Mouse (Mus musculus): ENCODE results near the gene Hoxa11. TPM values are rescaled to one million over a fixed set of nuclear protein-coding genes. Genes with fewer than 3 reads are reported as not detected.

The Hoxa11 gene
- polyA plus RNA-seq (2015; fragmentation: Nextera tagmentation; extraction: Ambion mirVana): 17.8 and 21.0 TPM in 2 replicates

GRCm38 (mm10) chr6:52245757-52246142 lies at the start of gene Hoxa11:
TSS of gene Hoxa11 (minus strand) at chr6:52245810.

GRCm38 (mm10) chr6:52260654-52261575 lies 15.3 kb upstream of the Hoxa11 start, which contains the start of gene Hoxa13:
TSS of gene Hoxa13 (minus strand) at chr6:52260880.

GRCm38 (mm10) chr6:52240389-52241000 lies 5.1 kb downstream of the Hoxa11 start, which contains the start of gene Hoxa10:
TSS of gene Hoxa10 (minus strand) at chr6:52240854.

GRCm38 (mm10) chr6:52230516-52231165 lies 15.0 kb downstream of the Hoxa11 start, which contains the start of gene Hoxa9:
TSS of gene Hoxa9 (minus strand) at chr6:52231089.

GRCm38 (mm10) chr6:52221337-52221992 lies 24.1 kb downstream of the Hoxa11 start, which contains the start of gene Hoxa7:
TSS of gene Hoxa7 (minus strand) at chr6:52221854.

GRCm38 (mm10) chr6:52213119-52213986 lies 32.3 kb downstream of the Hoxa11 start, which contains the start of the genes Hoxa3 and Gm28308:
TSS of gene Hoxa3 (minus strand) at chr6:52213336.
TSS of gene Gm28308 (minus strand) at chr6:52213339.

GRCm38 (mm10) chr6:52208072-52208867 lies 37.3 kb downstream of the Hoxa11 start, which contains the start of gene Hoxa6:
TSS of gene Hoxa6 (minus strand) at chr6:52208722.

GRCm38 (mm10) chr6:52204050-52204752 lies 41.4 kb downstream of the Hoxa11 start, which contains the start of gene Hoxa5:
TSS of gene Hoxa5 (minus strand) at chr6:52204587.

MicroRNAs within 50 kb of the gene (microRNA counts, 519-probe panel; counts per million panel counts)
- microRNA mmu-miR-196b: 4,559 counts per million, percentile 85 among the panel's probes with 10 or more counts

Small RNA genes lying within 50 kb of the gene (microRNA-seq; reads per million reads assigned to microRNA genes)
- 15,251 reads per million, percentile 96 among the genes with 10 or more reads in this experiment for gene Mir196b

Other genes starting within 250 kb of the Hoxa11 start
- 18.7 and 25.6 TPM in 2 replicates for gene Skap2, start 233.3 kb downstream of the Hoxa11 start, polyA plus RNA-seq (2015; fragmentation: Nextera tagmentation; extraction: Ambion mirVana)
- 0.11 and 0.60 TPM in 2 replicates for gene Hoxa1, start 87.5 kb downstream of the Hoxa11 start, polyA plus RNA-seq (2015; fragmentation: Nextera tagmentation; extraction: Ambion mirVana)
- gene Hoxa2, start 81.0 kb downstream of the Hoxa11 start, polyA plus RNA-seq (2015; fragmentation: Nextera tagmentation; extraction: Ambion mirVana): 0.30 and 0.31 TPM in 2 replicates
- 0.08 and 0.13 TPM in 2 replicates for gene 5730596B20Rik, start 68.3 kb downstream of the Hoxa11 start, polyA plus RNA-seq (2015; fragmentation: Nextera tagmentation; extraction: Ambion mirVana)
- gene Hoxa4, start 54.1 kb downstream of the Hoxa11 start, polyA plus RNA-seq (2015; fragmentation: Nextera tagmentation; extraction: Ambion mirVana): 0.10 and 0.16 TPM in 2 replicates
- 0.40 and 0.49 TPM in 2 replicates for gene Hoxa5, start 41.2 kb downstream of the Hoxa11 start, polyA plus RNA-seq (2015; fragmentation: Nextera tagmentation; extraction: Ambion mirVana)
- 0.62 TPM in 1 of 2 replicates, not detected in the other for gene Hoxa6, start 37.1 kb downstream of the Hoxa11 start, polyA plus RNA-seq (2015; fragmentation: Nextera tagmentation; extraction: Ambion mirVana)
- 0.46 and 0.83 TPM in 2 replicates for gene Hoxa3, start 32.5 kb downstream of the Hoxa11 start, polyA plus RNA-seq (2015; fragmentation: Nextera tagmentation; extraction: Ambion mirVana)
- gene Gm28308, start 32.5 kb downstream of the Hoxa11 start, polyA plus RNA-seq (2015; fragmentation: Nextera tagmentation; extraction: Ambion mirVana): not detected in 2 replicates
- gene Hoxa7, start 24.0 kb downstream of the Hoxa11 start, polyA plus RNA-seq (2015; fragmentation: Nextera tagmentation; extraction: Ambion mirVana): 9.8 and 10.9 TPM in 2 replicates
- 15.0 and 17.9 TPM in 2 replicates for gene Hoxa9, start 14.7 kb downstream of the Hoxa11 start, polyA plus RNA-seq (2015; fragmentation: Nextera tagmentation; extraction: Ambion mirVana)
- gene Hoxa10, start 5.0 kb downstream of the Hoxa11 start, polyA plus RNA-seq (2015; fragmentation: Nextera tagmentation; extraction: Ambion mirVana): 79.0 and 103 TPM in 2 replicates
- gene Hoxa13, start 15.1 kb upstream of the Hoxa11 start, polyA plus RNA-seq (2015; fragmentation: Nextera tagmentation; extraction: Ambion mirVana): 10.5 and 11.7 TPM in 2 replicates
- 1.5 and 2.1 TPM in 2 replicates for gene Evx1, start 67.7 kb upstream of the Hoxa11 start, polyA plus RNA-seq (2015; fragmentation: Nextera tagmentation; extraction: Ambion mirVana)

All from urinary bladder, postnatal 0 days (tissue).